Mouse (Mus musculus) olfactory bulb, adult 2 months (tissue): ENCODE data around the gene Kank2. TPM values are rescaled to one million over a fixed set of nuclear protein-coding genes. Genes with fewer than 3 reads are reported as not detected.

Source experiments
- H3K27ac ChIP-seq: fragments of 200-500 bp; 2 replicates; pipeline ENCODE4 v1.5.1; 2012; ENCODE audit warnings: low read depth, low read length; ENCODE audit not compliant: insufficient read depth
- H3K4me1 ChIP-seq: fragments of 200-500 bp; 2 replicates; pipeline ENCODE4 v1.6.1; 2012; ENCODE audit warnings: low read length; ENCODE audit not compliant: control insufficient read depth, insufficient read depth
- H3K4me3 ChIP-seq: fragments of 200-500 bp; 2 replicates; pipeline ENCODE4 v1.5.1; 2012; ENCODE audit warnings: mild to moderate bottlenecking, low read depth, low read length, moderate library complexity; ENCODE audit not compliant: insufficient read depth
- CTCF ChIP-seq: fragments of 200-500 bp; IDR thresholded peaks from 2 replicates; pipeline ENCODE4 v1.5.1; 2012; ENCODE audit warnings: low read depth, mild to moderate bottlenecking, low read length, moderate library complexity; ENCODE audit not compliant: insufficient read depth
- POLR2A ChIP-seq: fragments of 200-500 bp; IDR thresholded peaks from 2 replicates; pipeline ENCODE4 v1.6.1; 2012; ENCODE audit warnings: mild to moderate bottlenecking, low read depth, low read length, moderate library complexity; ENCODE audit not compliant: insufficient read depth
- WGBS: fragments of 180-500 bp; shearing (Covaris S2); methylation state at CpG from one replicate; pipeline ENCODE4 v1.1.7; 2018; 5-methylcytosine and 5-hydroxymethylcytosine counted together
- polyA plus RNA-seq: library from polyadenylated mRNA; stranded (reverse); fragments of >200 nt; gene quantifications from 2 replicates; pipeline ENCODE4 v1.2.4, GENCODE M21; 2012; ENCODE audit warnings: low replicate concordance; ENCODE audit not compliant: missing spikeins, insufficient read depth, insufficient read length

Gene Kank2
- polyA plus RNA-seq, 1 experiment = not detected

DNA sequence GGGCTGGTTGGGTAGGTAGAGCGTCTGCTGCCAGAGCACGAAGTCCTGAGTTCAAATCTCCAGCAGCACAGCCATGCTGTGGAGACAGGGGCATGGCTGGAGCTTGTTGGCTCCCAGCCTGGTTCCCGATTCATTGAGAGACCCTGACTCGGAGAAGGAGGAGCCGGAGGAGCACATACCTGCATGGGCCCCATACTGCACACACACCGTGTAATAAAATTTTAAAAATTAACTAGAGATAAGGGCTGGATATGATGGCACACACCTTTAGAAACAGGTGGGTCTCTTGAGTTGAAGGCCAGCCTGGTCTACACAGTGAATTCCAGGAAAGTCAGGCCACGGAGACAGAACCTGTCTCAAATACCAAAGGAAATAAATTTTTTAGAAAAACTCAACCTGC lies 64.6 kb downstream of the Kank2 start:
- Histone ChIP-seq H3K4me3 (no peak overlapping the region), H3K27ac (no peak overlapping the region), H3K4me1 (peaks cover 8% of the 10 kb centered on the region)
- WGBS = 98% methylated on average over 7 of the region's 7 CpGs
- TF ChIP-seq POLR2A (no peak), CTCF (no peak)

GRCm38 (mm10) chr9:21733446-21733845 lies 65.1 kb downstream of the Kank2 start:
- TF ChIP-seq POLR2A = no peak
- no peak for TF ChIP-seq CTCF
- H3K4me1 ChIP-seq = peaks cover 9% of the 10 kb centered on the region
- WGBS = 74% methylated on average over 17 of the region's 17 CpGs
- H3K4me3 ChIP-seq = no peak overlapping the region
- no peak overlapping the region for H3K27ac ChIP-seq

DNA sequence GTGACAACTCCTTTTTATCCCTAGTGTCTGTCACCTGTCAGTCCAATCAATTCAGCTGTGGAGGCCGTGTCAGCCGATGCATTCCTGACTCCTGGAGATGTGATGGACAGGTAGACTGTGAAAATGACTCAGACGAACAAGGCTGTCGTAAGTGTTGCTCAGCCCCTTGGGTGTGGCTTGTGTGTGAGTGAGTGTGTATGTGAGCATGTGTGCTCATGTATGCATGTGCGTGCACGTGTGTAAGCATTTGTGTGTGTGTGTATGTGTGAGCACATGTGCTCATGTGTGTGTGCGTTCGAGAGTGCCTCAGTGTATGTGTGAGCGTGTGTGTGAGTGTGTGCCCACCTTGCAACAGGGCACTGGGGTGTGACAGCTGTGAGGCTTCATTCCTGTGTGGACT lies 66.3 kb downstream of the Kank2 start:
- Histone ChIP-seq H3K27ac (no peak overlapping the region), H3K4me1 (peaks cover 9% of the 10 kb centered on the region), H3K4me3 (no peak overlapping the region)
- WGBS = 95% methylated on average over 9 of the region's 9 CpGs
- no peak for TF ChIP-seq CTCF
- no peak for TF ChIP-seq POLR2A

GRCm38 (mm10) chr9:21729264-21729663 lies 69.3 kb downstream of the Kank2 start:
- WGBS = 72% methylated on average over 7 of the region's 7 CpGs

DNA sequence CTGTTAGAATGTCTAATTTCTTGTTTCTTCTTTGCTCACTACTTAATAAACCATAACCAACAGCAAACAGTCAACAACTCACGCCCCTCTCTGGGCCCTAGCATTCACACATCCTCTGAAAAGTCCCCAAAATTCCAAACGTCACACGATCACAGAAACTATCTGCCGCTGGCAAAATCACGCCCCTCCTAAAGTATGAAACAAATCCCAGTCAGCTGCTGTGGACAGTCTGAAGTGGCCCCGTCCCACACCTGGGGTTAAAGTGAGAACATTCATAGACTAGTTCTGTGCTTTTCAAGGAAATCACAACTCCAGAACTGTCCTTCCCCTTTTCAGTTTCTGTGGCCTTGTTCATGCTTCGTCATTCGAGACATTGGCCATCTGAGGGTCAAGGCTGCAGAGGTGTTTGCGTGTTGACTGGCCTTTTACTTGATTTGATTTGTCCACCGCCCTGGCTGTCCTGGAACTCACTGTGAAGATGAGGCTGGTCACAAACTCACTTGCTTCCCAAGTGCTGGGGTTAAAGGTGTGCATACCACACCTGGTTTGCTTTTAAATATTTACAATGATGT lies 70.2 kb downstream of the Kank2 start:
- Histone ChIP-seq H3K4me3 (no peak overlapping the region), H3K27ac (no peak overlapping the region), H3K4me1 (peaks cover 20% of the 10 kb centered on the region)
- TF ChIP-seq CTCF = no peak
- TF ChIP-seq POLR2A = no peak
- 89% methylated on average over 10 of the region's 10 CpGs for WGBS

More at GRCm38 (mm10) chr9:21729264-21729663, 69.3 kb downstream of the Kank2 start:
- no peak overlapping the region for H3K4me3 ChIP-seq
- TF ChIP-seq CTCF (no peak), POLR2A (no peak)
- H3K4me1 ChIP-seq = peaks cover 20% of the 10 kb centered on the region
- no peak overlapping the region for H3K27ac ChIP-seq

GRCm38 (mm10) chr9:21726218-21726975 lies 72.1 kb downstream of the Kank2 start:
- TF ChIP-seq POLR2A (no peak), CTCF (no peak)

GRCm38 (mm10) chr9:21725224-21726121 lies 73.1 kb downstream of the Kank2 start:
- no peak overlapping the region for H3K4me3 ChIP-seq
- no peak overlapping the region for H3K27ac ChIP-seq
- 75% methylated on average over 23 of the region's 23 CpGs for WGBS
- H3K4me1 ChIP-seq = peaks cover 22% of the 10 kb centered on the region
- no peak for TF ChIP-seq CTCF
- TF ChIP-seq POLR2A = no peak

More at GRCm38 (mm10) chr9:21726218-21726975, 72.1 kb downstream of the Kank2 start:
- H3K27ac ChIP-seq = no peak overlapping the region
- 70% methylated on average over 14 of the region's 14 CpGs for WGBS
- H3K4me3 ChIP-seq = no peak overlapping the region
- peaks cover 22% of the 10 kb centered on the region for H3K4me1 ChIP-seq

DNA sequence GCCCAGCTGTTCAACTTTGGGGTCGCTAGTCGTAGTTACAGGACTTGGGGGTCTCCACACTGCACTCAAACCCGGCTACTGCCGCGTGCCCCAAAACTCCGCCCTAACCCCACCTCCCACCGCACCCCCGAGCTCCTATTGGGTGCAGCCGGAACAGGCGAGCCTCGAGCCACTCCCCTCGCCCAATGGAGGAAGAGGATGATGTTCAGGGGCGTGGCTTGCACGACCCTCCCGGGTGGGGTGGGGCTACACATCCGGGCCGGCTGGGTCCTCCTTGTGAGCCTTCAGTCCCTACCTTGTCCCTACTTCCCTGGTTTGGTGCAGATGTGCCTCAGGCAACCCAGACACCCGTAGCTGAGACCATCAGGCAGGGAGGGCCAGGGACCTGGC lies 74.4 kb downstream of the Kank2 start:
- Histone ChIP-seq H3K4me3 (peak overlapping the region; percentile 85), H3K4me1 (peaks cover 16% of the 10 kb centered on the region), H3K27ac (peak overlapping the region; percentile 76)
- WGBS = 1% methylated on average over 18 of the region's 18 CpGs
- TF ChIP-seq POLR2A (no peak), CTCF (no peak)
